Mouse (Mus musculus): ENCODE data around the gene Arhgap22.

DNA sequence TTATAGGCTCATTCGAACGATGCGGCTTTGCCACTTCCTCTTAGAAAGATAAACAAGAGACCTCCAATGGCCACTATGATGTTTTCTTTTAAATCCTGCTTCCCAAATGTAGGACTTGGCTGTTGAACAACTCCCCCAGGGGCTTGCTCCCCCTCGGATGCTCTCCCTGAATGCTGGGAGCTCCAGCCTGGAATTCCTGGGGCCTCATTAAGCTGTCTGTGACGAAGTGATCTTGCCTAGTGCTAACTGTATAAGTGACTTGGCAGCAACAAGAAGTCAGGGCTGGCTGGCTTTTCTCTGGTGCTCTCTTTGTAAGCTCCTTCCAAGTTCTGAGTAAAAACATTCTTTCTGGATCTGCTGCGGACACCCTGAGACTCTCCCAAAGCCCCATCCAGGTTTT is 104.1 kb downstream of the Arhgap22 start:
- no peak for TF ChIP-seq CTCF (IDR thresholded peaks at IDR 0.05; ENCODE audit: low read depth)
- no peak for TF ChIP-seq EP300 (IDR thresholded peaks at IDR 0.05; ENCODE audit: low read depth)
